In genomic region chr3:111386745-111387144, GRCm38 (mm10) we compare ENCODE assay signal across 17 mouse cellular contexts.
"Had no signal": no experiment of that assay in that cellular context is flagged by ENCODE, and none has a peak within 500 bp of the region (broad histone marks: within the 10 kb centered on the region; RNA-seq: fewer than 3 reads in every experiment).

No protein-coding gene starts in this region.

- H3K27ac ChIP-seq: lung, embryonic 15.5 days; macrophage; midbrain, embryonic 13.5 days; midbrain, embryonic 15.5 days; neural tube, embryonic 12.5 days; stomach, embryonic 15.5 days; stomach, postnatal 0 days had no signal

- H3K36me3 ChIP-seq: lung, embryonic 15.5 days; midbrain, embryonic 13.5 days; midbrain, embryonic 15.5 days; neural tube, embryonic 12.5 days; stomach, embryonic 15.5 days had no signal

- H3K4me3 ChIP-seq: lung, embryonic 15.5 days; megakaryocyte, embryonic 14.5 days; midbrain, embryonic 13.5 days; midbrain, embryonic 15.5 days; neural tube, embryonic 12.5 days; stomach, embryonic 15.5 days had no signal

- H3K9me3 ChIP-seq: lung, embryonic 15.5 days; megakaryocyte, embryonic 14.5 days; midbrain, embryonic 13.5 days; midbrain, embryonic 15.5 days; neural tube, embryonic 12.5 days; stomach, embryonic 15.5 days had no signal

- H3K27me3 ChIP-seq: lung, embryonic 15.5 days; megakaryocyte, embryonic 14.5 days; midbrain, embryonic 13.5 days; midbrain, embryonic 15.5 days; neural tube, embryonic 12.5 days; stomach, embryonic 15.5 days had no signal

- H3K9ac ChIP-seq: lung, embryonic 15.5 days; midbrain, embryonic 13.5 days; midbrain, embryonic 15.5 days; neural tube, embryonic 12.5 days; stomach, embryonic 15.5 days had no signal

- ATAC-seq: lung, postnatal 0 days; midbrain, embryonic 13.5 days; midbrain, embryonic 15.5 days had no signal

- H3K4me2 ChIP-seq: lung, embryonic 15.5 days; midbrain, embryonic 11.5 days; midbrain, embryonic 13.5 days; midbrain, embryonic 15.5 days; neural tube, embryonic 12.5 days; stomach, embryonic 15.5 days had no signal

- H3K4me1 ChIP-seq: lung, embryonic 15.5 days; megakaryocyte, embryonic 14.5 days; midbrain, embryonic 13.5 days; midbrain, embryonic 15.5 days; neural tube, embryonic 12.5 days; stomach, embryonic 15.5 days had no signal

- DNase-seq: lung, adult 2 months; lung, postnatal 14 days; lung, postnatal 36 days; right cerebral cortex, postnatal 14 days; thymus, adult 2 months; thymus, postnatal 25 days; thymus, postnatal 4 days had no signal
